Mouse (Mus musculus): ENCODE data around the gene Carnmt1.

DNA sequence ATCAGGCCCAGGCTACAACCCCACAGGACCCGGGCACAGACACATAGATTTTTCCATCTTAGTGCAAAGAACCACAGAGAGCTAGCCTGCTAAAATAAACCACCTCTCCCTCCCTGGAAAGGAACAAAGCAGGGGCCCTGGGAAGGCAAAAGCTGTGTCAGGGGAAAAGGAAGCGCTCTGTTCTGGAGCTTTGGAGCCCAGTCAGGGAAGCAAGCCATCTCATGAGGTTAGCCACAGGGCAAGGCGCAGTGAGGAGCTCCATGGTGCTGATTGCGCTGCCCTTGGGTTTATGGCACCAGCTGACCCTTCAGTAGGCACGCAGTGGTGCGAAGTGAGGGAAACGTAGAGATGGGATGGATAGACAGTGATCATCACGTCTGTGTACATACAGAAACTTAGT lies 16.2 kb upstream of the Carnmt1 start:
- no peak for TF ChIP-seq CTCF (IDR thresholded peaks at IDR 0.05; ENCODE audit: extremely low read depth, insufficient read depth, insufficient read length, insufficient replicate concordance)
- TF ChIP-seq POLR2A (IDR thresholded peaks at IDR 0.05; ENCODE audit: low read depth, low read length): no peak
